Mouse (Mus musculus) liver, embryonic 11.5 days (tissue): ENCODE measurements around the gene Cxcl17. TPM values are rescaled to one million over a fixed set of nuclear protein-coding genes. Genes with fewer than 3 reads are reported as not detected.

Experiments
- ATAC-seq: fragments of 200-750 bp; cut with Nextera tagmentation; replicated peaks from 2 replicates; pipeline ENCODE4 v1.8.0; 2017; ENCODE audit warnings: moderate number of reproducible peaks, mild to moderate bottlenecking, moderate TSS enrichment, moderate library complexity; ENCODE audit not compliant: low FRiP score
- DNase-seq: peaks from one replicate; pipeline ENCODE4 v3.0.0-alpha.2; 2017; ENCODE audit warnings: low spot score
- H3K27ac ChIP-seq: fragments of 300-500 bp; sonication (generic); 2 replicates; pipeline ENCODE4 v1.5.1; 2014; ENCODE audit warnings: mild to moderate bottlenecking, low read depth, low read length, control low read depth
- H3K27me3 ChIP-seq: fragments of 300-500 bp; sonication (generic); replicated peaks from 2 replicates; pipeline ENCODE4 v1.6.1; 2014; ENCODE audit warnings: low read length, mixed read lengths; ENCODE audit not compliant: control insufficient read depth, insufficient read depth
- H3K36me3 ChIP-seq: fragments of 300-500 bp; sonication (generic); 2 replicates; pipeline ENCODE4 v1.6.1; 2014; ENCODE audit warnings: mild to moderate bottlenecking, low read length, moderate library complexity, mixed read lengths; ENCODE audit not compliant: control insufficient read depth, insufficient read depth
- H3K4me1 ChIP-seq: fragments of 300-500 bp; sonication (generic); replicated peaks from 2 replicates; pipeline ENCODE4 v1.6.1; 2014; ENCODE audit warnings: low read length, mixed read lengths; ENCODE audit not compliant: control insufficient read depth, insufficient read depth
- H3K4me2 ChIP-seq: fragments of 300-500 bp; sonication (generic); 2 replicates; pipeline ENCODE4 v1.6.1; 2014; ENCODE audit warnings: mild to moderate bottlenecking, control low read depth, moderate library complexity
- H3K4me3 ChIP-seq: fragments of 300-500 bp; sonication (generic); 2 replicates; pipeline ENCODE4 v1.5.1; 2014; ENCODE audit warnings: low read depth, low read length, control low read depth
- H3K9ac ChIP-seq: fragments of 300-500 bp; sonication (generic); 2 replicates; pipeline ENCODE4 v1.6.1; 2014; ENCODE audit warnings: low read depth, low read length, control low read depth
- H3K9me3 ChIP-seq: fragments of 300-500 bp; sonication (generic); 2 replicates; pipeline ENCODE4 v1.6.1; 2016; ENCODE audit warnings: low read length, inconsistent platforms, mixed read lengths; ENCODE audit not compliant: control insufficient read depth
- WGBS: fragments of 180-500 bp; shearing (Covaris S2); extraction: QIAGEN DNeasy Blood & Tissue Kit; methylation state at CpG from one replicate; pipeline ENCODE4 v1.1.7; 2014; 5-methylcytosine and 5-hydroxymethylcytosine counted together
- polyA plus RNA-seq: library from polyadenylated mRNA; unstranded; fragments of >200 nt; fragmentation: Nextera tagmentation; extraction: Ambion mirVana; gene quantifications from 2 replicates; pipeline ENCODE4 v1.2.1, GENCODE M21; 2014

The Cxcl17 gene
- polyA plus RNA-seq, 1 experiment from 2014 or later: 0.38 TPM

GRCm38 (mm10) chr7:25396621-25397020 is 16.1 kb downstream of the Cxcl17 start:
- no peak overlapping the region for H3K27ac ChIP-seq
- no peak for DNase-seq

GRCm38 (mm10) chr7:25395558-25396521 is 16.8 kb downstream of the Cxcl17 start:
- Histone ChIP-seq H3K4me2 (peak overlapping the region; percentile 97), H3K4me3 (peak overlapping the region; percentile 76), H3K36me3 (no peaks in the 10 kb centered on the region), H3K9me3 (no peaks in the 10 kb centered on the region; the same call in 1 of the 2 replicates), H3K4me1 (peaks cover 18% of the 10 kb centered on the region), H3K9ac (peak overlapping the region; percentile 78), H3K27ac (no peak overlapping the region), H3K27me3 (no peaks in the 10 kb centered on the region)
- DNase-seq: peak; percentile 93
- peak; percentile 96 for ATAC-seq
- 6% methylated on average over 52 of the region's 52 CpGs for WGBS

More at GRCm38 (mm10) chr7:25396621-25397020, 16.1 kb downstream of the Cxcl17 start:
- Histone ChIP-seq H3K4me3 (no peak overlapping the region; the same call in 1 of the 2 replicates), H3K4me2 (peak overlapping the region; percentile 97), H3K9me3 (no peaks in the 10 kb centered on the region; the same call in 1 of the 2 replicates), H3K27me3 (no peaks in the 10 kb centered on the region), H3K4me1 (peaks cover 15% of the 10 kb centered on the region), H3K9ac (0 out of 2 replicates have a peak overlapping the region, but pooled peaks have one; percentile 35), H3K36me3 (no peaks in the 10 kb centered on the region)
- WGBS: 86% methylated on average over 14 of the region's 14 CpGs
- peak; percentile 7; the same call in 1 of the 2 replicates for ATAC-seq

- Histone ChIP-seq H3K9ac (peak overlapping the region; percentile 78), H3K27ac (no peak overlapping the region), H3K27me3 (no peaks in the 10 kb centered on the region), H3K36me3 (no peaks in the 10 kb centered on the region), H3K4me3 (peak overlapping the region; percentile 76), H3K4me1 (peaks cover 24% of the 10 kb centered on the region), H3K9me3 (no peaks in the 10 kb centered on the region; the same call in 1 of the 2 replicates), H3K4me2 (peak overlapping the region; percentile 97)
- ATAC-seq: peak; percentile 29; the same call in 1 of the 2 replicates
- WGBS: under 1% methylated on average over 22 of the region's 22 CpGs
- DNase-seq: no peak
These were observed 17.5 kb downstream of the Cxcl17 start for GRCm38 (mm10) chr7:25395186-25395557.

DNA sequence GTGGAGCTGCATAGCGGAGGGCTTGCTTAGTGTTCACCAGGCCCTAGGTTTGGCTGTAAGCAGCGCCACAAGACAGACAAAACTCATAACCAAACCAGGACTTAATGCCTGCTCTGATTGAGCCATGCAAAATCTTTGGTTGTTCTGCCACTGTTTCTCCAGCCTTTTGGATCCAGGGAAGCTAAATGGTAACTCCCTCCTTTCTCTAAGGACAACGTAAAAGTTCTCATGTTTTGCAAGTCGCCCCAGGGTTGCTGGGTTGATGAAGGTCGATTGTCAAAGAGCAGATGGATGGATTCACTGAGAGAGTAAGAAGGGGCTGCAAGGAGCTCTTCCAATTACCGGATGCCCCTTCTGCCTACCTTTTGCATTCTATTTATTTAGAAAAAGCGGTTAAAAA is 17.9 kb downstream of the Cxcl17 start:
- Histone ChIP-seq H3K9ac (peak overlapping the region; percentile 78), H3K4me3 (peak overlapping the region; percentile 76), H3K27me3 (no peaks in the 10 kb centered on the region), H3K27ac (no peak overlapping the region), H3K36me3 (no peaks in the 10 kb centered on the region), H3K9me3 (no peaks in the 10 kb centered on the region; the same call in 1 of the 2 replicates), H3K4me1 (peaks cover 28% of the 10 kb centered on the region), H3K4me2 (peak overlapping the region; percentile 97)
- ATAC-seq (no peak), DNase-seq (no peak)
- 23% methylated on average over 7 of the region's 7 CpGs for WGBS

GRCm38 (mm10) chr7:25393451-25394210 is 19.1 kb downstream of the Cxcl17 start:
- DNase-seq: no peak
- Histone ChIP-seq H3K36me3 (no peaks in the 10 kb centered on the region), H3K4me3 (no peak overlapping the region), H3K9me3 (no peaks in the 10 kb centered on the region; the same call in 1 of the 2 replicates), H3K27ac (no peak overlapping the region), H3K4me1 (peaks cover 33% of the 10 kb centered on the region), H3K9ac (no peak overlapping the region), H3K4me2 (no peak overlapping the region), H3K27me3 (no peaks in the 10 kb centered on the region)
- no peak for ATAC-seq
- WGBS: 82% methylated on average over 8 of the region's 8 CpGs

DNA sequence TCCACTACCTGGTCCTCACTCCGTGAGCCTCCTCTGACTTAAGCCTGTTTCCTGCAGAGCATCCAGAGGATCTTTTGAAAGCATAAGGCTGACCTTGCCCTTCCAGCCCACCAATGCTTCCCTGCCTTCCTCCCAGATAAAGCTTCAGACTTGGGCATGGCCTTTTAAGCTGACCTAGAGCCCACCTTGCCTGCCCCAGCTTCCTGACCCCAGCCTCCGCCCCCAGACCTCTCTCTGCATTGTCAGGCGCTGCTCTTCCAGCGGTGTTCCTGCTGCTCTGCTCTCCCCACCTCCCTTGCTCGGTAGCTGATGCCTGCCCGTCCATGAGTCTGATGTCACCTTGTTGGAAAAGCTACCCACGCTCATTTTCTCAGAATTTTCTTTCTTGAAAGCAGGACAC is 19.8 kb downstream of the Cxcl17 start:
- Histone ChIP-seq H3K9ac (no peak overlapping the region), H3K4me2 (no peak overlapping the region), H3K9me3 (no peaks in the 10 kb centered on the region; the same call in 1 of the 2 replicates), H3K27ac (no peak overlapping the region), H3K27me3 (no peaks in the 10 kb centered on the region), H3K36me3 (no peaks in the 10 kb centered on the region; the same call in 1 of the 2 replicates), H3K4me3 (no peak overlapping the region), H3K4me1 (peaks cover 33% of the 10 kb centered on the region)
- ATAC-seq (no peak), DNase-seq (no peak)
- WGBS: 56% methylated on average over 7 of the region's 7 CpGs

- no peaks in the 10 kb centered on the region; the same call in 1 of the 2 replicates for H3K9me3 ChIP-seq
- H3K9ac ChIP-seq: no peak overlapping the region
- H3K27ac ChIP-seq: no peak overlapping the region
- no peak overlapping the region for H3K4me2 ChIP-seq
- ATAC-seq (no peak), DNase-seq (no peak)
- 78% methylated on average over 2 of the region's 2 CpGs for WGBS
- peaks cover 33% of the 10 kb centered on the region for H3K4me1 ChIP-seq
- no peak overlapping the region for H3K4me3 ChIP-seq
- H3K27me3 ChIP-seq: no peaks in the 10 kb centered on the region
- no peaks in the 10 kb centered on the region; the same call in 1 of the 2 replicates for H3K36me3 ChIP-seq
These were observed 20.7 kb downstream of the Cxcl17 start for GRCm38 (mm10) chr7:25391856-25392453.

DNA sequence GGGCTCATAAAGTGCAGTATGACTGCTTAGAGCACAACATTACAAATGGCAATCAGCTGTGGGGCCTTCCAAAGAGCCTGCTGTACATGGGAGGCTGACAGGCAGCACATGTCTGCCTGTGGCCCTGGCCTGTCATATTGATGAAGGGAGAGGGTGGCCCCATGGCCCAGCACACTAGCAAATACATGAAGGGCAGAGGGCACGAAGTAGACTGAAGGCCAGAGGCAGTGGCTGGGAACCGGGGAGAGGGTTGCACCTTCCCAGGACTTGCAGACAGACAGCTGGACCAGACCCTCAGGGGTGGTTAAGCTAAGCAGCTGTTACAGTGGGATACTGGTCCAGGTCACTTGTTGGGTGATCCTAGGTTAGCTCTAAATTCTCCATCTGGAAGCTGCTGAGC is 21.7 kb downstream of the Cxcl17 start:
- no peaks in the 10 kb centered on the region for H3K27me3 ChIP-seq
- no peak overlapping the region for H3K4me2 ChIP-seq
- H3K4me3 ChIP-seq: no peak overlapping the region
- H3K27ac ChIP-seq: peak overlapping the region; percentile 9; the same call in 1 of the 2 replicates
- 60% methylated on average over 2 of the region's 2 CpGs for WGBS
- ATAC-seq (no peak), DNase-seq (no peak)
- H3K9me3 ChIP-seq: no peaks in the 10 kb centered on the region; the same call in 1 of the 2 replicates
- H3K4me1 ChIP-seq: peaks cover 38% of the 10 kb centered on the region
- no peak overlapping the region for H3K9ac ChIP-seq
- H3K36me3 ChIP-seq: no peaks in the 10 kb centered on the region; the same call in 1 of the 2 replicates
